Mouse (Mus musculus): Measurements from ENCODE around the gene Pcdh7. TPM values are rescaled to one million over a fixed set of nuclear protein-coding genes. Genes with fewer than 3 reads are reported as not detected.
A peak's percentile ranks its signal among the peaks of the same experiment; 100 is the strongest.
"Not testable (repeated sequence)": the region's sequence is repeated elsewhere in the genome, so short reads cannot be mapped to it uniquely, and the experiment has no call there.

Gene Pcdh7
- total RNA-seq, 2 experiments from 2014 or later, result 2.2 to 4.7 TPM

DNA sequence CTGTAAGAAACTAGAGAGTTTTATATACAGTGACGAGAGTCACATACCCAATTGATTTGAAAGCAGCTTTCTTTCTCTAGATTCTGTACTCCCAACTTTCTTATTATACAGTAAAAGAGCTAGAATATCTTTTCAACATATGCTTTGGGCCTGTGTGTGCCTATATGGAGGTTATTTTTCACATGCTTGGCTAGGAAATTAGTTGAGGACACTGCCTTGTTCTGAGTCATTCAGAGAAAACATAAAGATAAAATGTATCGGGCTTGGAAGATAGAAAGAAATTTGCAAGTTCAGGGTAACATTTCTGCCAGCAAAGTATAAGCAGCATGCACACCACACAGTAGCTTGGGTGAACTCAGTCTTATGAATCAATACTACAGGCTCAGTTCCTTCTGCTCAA lies 364.5 kb downstream of the Pcdh7 start:
- intact Hi-C loops (cut with DNase I), result no loop called here
- no peak for DNase-seq

DNA sequence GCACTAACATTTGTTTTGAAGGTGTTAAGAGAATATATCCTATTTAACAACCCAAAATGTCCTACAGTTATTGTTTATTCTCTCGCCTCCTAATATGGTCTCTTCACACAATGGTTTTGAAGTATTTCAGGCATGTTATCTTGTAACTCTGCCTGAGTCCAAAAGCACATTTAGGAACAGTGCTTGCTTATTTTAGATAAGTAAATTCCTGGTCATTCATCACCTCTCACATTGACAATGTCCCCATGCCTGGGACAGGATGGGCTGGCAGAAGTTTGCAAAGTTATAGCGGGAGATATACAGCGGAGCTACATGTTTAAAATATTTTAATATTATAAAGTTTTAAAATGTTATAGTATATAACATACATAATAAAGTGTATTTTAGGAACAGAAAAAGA lies 365.3 kb downstream of the Pcdh7 start:
- DNase-seq, result no peak
- intact Hi-C loops (cut with DNase I), result no loop called here

DNA sequence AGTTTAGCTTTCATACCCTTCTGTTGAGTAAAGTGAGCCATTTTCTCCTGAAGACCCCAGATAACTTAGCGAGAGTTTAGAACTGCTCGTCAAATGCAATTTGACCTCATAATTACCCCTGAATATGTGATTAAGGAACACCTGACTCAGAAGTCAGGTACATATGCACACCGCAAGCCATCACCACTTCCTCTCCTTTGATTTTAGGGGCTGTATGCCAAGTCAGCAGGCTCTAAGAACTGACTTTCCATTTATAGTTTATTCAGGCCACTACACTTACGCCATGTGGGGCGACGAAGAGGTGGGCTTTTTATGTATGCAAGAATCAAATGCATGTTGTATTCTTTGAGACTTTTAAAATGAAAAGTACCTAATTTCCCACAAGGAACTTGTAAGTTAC lies 366.2 kb downstream of the Pcdh7 start:
- DNase-seq, result no peak
- intact Hi-C loops (cut with DNase I), result no loop called here

DNA sequence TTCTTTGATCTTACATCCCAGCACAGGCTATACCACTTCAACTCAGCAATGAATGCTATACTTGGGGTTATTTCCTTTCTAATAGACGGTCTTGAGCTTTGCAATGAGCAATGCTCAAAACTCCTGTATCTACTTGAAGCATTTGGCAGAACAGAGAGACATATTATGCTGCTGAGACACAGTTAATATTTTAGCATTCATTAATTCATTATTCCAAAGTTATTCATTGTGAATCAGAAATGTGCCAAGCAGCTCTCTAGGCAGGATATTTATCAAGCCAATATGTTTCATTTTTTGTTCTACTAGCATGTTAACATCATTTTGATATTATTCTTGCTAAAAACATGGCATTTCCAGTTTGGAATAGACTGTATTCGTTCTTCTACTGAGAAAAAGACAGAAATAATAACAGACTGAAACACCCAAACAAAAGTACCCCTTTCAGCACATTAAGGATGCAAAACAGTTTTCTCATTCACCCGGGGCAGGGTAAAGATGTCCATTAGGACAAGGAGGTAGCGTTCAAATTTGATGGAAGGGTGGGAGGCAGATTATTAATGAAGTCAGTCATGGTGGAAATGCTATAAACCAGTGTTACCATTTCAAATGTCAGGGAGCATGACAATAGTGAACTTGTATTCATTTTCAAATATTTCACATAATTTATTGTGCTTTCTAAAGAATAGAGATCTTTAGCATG lies 391.0 kb downstream of the Pcdh7 start:
- DNase-seq, result no peak

DNA sequence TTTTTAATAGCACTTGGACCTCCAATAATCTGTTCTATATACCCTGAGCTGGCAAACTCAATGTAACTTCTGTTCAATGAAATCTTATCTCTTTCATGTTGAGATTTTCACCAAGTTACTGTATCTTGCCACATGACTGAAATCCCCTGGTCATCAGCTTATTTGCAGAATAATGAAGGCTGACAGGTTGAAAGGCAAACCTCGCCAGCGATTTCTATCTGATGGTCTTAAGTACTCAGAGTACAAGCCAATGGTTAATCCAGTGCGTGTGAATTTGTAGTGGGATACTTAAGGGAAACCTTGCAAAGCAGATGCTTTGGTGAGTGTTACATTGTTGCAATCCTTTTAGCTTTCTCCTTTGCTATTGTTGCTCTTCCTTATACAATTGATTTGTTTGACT lies 398.3 kb downstream of the Pcdh7 start:
- no peak for DNase-seq
- intact Hi-C loops (cut with DNase I), result no loop called here

More for the DNA sequence above, 391.0 kb downstream of the Pcdh7 start:
- intact Hi-C loops (cut with DNase I), result no loop called here

- intact Hi-C loops (cut with DNase I), result no loop called here
- no peak for DNase-seq
These were observed 400.1 kb downstream of the Pcdh7 start for GRCm38 (mm10) chr5:58117896-58118295.

DNA sequence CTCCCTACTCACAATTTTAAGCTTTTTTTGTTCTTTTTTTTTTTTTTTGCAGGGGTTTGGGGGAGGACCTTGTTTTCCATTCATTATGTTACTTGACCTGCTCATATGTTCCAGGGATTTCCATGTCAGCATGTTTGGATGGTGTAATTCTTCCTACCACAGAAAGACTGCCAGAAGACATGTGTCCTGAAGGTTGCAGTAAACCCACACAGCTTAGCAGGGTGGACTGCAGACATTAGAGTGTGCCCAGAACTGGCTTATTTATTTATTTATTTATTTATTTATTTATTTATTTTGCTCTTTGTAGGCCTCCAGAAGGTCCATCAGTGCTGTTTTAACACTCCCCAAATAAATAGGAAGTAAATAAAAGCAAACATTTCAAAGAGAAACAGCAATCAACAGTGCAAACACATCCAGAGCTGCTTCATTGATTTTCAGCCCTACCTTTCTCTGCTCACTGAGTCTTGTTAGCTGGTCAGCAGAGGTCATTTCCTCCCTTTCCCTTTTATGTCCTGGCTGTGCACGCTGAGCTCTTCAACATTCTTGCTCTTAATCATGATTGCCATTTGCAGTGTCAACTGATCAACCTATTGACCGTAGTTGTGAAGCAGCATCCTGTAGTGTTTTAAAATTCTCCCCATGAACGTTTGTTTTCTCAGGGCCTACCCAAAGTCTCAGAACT lies 401.3 kb downstream of the Pcdh7 start:
- intact Hi-C loops (cut with DNase I), result no loop called here
- no peak for DNase-seq

DNA sequence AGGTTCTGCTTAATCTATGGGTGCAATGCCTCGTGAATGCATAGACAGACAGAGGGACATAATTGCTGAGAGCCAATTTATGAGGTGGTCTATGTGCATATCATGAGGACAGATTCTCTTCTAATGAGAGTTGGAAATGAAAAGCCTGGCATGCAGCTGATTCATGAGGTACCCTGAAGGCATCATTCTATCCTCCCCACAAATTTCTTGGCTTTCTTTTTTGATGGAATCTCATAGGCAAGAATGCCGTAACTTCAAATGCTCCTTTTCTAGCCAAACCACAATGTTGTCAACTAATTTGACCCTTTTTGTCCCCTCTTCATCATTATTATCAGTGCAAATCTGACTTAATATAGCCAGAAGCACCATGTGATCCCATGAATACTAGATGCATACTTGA lies 426.1 kb downstream of the Pcdh7 start:
- DNase-seq, result no peak
- intact Hi-C loops (cut with DNase I), result no loop called here

GRCm38 (mm10) chr5:58153966-58154365 lies 436.2 kb downstream of the Pcdh7 start:
- intact Hi-C loops (cut with DNase I), result no loop called here
- no peak for DNase-seq

GRCm38 (mm10) chr5:58172218-58172617 lies 454.5 kb downstream of the Pcdh7 start:
- intact Hi-C loops (cut with DNase I), result no loop called here
- no peak for DNase-seq

- DNase-seq, result peak in 1 of 2 experiments; percentile 4
- intact Hi-C loops (cut with DNase I), result not testable (repeated sequence)
These were observed 456.6 kb downstream of the Pcdh7 start for GRCm38 (mm10) chr5:58174335-58174734.

GRCm38 (mm10) chr5:58175532-58175931 lies 457.8 kb downstream of the Pcdh7 start:
- DNase-seq, result no peak
- intact Hi-C loops (cut with DNase I), result no loop called here

Data from gastrocnemius, postnatal 36 days (tissue).